Mouse (Mus musculus) kidney, adult 2 months (tissue): ENCODE data around the gene Pola1.

Experiments used
- CTCF ChIP-seq: fragments of 200-500 bp; conservative IDR thresholded peaks from 2 replicates; pipeline ENCODE4 v1.5.1; 2011; ENCODE audit warnings: low read depth, mild to moderate bottlenecking, control low read depth, low read length, moderate library complexity, mixed read lengths; ENCODE audit not compliant: insufficient read depth, insufficient read length
- POLR2A ChIP-seq: fragments of 200-500 bp; IDR thresholded peaks from one replicate; pipeline ENCODE4 v1.6.1; 2011; ENCODE audit warnings: low read depth, low read length, control low read depth

GRCm38 (mm10) chrX:93663919-93664586 is 32.1 kb upstream of the Pola1 start:
- TF ChIP-seq CTCF (no peak), POLR2A (no peak)
